Mouse (Mus musculus) T-cell, adult 2 months (primary cell): ENCODE results near the gene Camk1d.

Experiments used
- DNase-seq: peaks from one replicate; pipeline ENCODE4 v3.0.0; 2022; ENCODE audit warnings: low spot score

Gene Camk1d

GRCm38 (mm10) chr2:5661946-5662345 lies 52.4 kb downstream of the Camk1d start:
- no peak for DNase-seq

DNA sequence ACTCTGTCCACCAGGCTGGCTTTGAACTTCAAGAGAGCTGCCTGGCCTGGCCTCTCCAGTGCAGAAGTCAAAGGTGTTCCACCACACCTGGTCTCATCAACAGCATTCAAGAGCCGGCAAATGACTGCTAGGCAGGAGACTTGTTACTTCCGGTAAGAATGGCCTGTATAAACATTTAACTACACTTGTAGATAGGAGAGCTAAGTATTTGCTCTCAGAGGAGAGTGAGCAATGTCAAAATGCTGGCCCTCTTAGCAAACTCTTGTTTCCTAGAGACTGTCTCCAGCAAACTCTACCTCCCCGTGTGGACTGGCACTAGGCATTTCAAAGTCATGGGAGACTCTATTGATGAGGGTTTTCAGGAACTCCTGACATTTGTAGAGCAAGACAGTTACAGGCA lies 56.3 kb downstream of the Camk1d start:
- DNase-seq, result no peak

GRCm38 (mm10) chr2:5656326-5656725 lies 58.0 kb downstream of the Camk1d start:
- no peak for DNase-seq

- DNase-seq, result no peak
These were observed 62.2 kb downstream of the Camk1d start for GRCm38 (mm10) chr2:5652071-5652470.

DNA sequence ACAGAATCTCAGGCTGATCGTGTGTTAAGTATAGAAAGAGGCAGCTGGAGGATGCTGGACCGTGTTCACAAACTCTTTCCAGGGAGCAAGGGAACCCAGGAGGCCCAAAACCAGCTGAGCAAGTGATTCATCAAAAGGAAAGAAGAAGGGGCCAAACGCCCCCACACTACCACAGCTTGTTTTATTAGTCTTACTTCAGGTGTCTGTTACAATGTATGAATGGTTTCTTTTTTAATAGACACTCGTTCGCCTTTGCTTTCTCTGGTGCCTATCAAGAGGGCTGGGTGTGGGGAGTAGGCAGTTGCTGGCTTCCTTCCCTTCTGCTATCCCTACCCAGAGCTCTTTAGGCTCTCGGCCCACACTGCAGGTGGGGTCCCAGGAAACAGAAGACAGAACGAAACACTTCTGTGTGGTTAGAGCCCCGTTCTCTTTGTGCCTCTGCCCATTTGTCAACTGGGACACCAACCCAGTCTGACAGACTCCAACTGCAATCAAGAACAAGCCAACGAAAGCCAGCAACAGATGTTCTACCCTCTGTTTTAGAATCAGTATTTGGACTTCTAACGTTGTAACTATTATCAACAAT lies 62.9 kb downstream of the Camk1d start:
- DNase-seq, result no peak

DNA sequence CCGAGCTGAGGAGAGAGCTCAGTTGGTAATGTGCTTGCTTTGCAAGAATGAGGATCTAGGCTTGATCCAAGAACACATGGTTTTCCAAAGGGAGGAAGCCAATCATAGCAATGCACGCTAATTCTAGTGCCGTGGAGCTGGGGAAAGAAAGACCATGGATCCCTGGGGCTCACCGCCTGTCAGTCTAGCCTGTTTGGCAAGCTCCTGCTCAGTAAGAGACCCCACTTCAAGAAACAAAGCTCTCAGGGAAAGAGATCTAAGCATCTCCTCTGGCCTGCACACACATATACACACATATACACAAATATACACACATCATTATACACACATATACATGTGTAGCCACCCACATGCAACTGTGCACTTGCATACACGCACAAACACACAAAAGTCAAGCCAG lies 65.1 kb downstream of the Camk1d start:
- DNase-seq, result no peak

- no peak for DNase-seq
These were observed 65.6 kb downstream of the Camk1d start for GRCm38 (mm10) chr2:5648764-5649163.

DNA sequence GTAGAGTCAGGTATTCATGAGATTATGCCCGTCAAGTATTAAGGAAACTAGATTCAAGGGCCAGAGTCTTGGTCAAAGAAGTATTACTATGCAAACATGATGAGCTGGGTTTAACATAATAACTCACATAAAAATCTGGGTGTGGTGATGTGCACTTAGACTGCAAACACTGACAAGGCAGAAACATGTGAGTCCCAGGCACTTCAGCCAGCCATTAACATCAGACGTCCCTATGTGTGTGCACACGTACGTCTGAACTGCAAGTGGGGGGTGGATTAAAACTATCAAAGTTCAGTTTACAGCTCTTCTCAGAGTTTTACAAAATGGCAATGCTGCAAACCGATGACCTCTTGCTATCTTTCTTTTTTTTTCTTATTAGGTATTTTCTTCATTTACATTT lies 68.0 kb downstream of the Camk1d start:
- no peak for DNase-seq

DNA sequence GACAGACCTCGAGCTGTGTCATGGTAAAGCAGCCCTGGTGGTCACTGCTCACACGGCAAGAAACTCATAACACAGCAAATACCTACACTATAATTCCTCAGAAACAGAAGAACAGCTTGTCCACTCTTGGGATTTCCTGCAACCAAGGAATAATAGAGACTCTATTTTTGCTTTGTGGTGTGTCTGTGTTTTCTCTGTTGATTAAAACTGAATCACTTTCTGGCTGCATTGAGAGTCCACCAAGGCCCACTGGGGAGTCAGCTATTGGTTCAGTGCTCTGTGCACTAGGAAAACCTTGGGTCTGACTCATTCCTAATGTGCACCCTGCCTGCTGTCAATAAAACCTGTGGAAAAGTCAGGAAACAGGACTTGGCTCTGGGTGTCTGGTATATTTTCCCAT lies 68.7 kb downstream of the Camk1d start:
- no peak for DNase-seq

DNA sequence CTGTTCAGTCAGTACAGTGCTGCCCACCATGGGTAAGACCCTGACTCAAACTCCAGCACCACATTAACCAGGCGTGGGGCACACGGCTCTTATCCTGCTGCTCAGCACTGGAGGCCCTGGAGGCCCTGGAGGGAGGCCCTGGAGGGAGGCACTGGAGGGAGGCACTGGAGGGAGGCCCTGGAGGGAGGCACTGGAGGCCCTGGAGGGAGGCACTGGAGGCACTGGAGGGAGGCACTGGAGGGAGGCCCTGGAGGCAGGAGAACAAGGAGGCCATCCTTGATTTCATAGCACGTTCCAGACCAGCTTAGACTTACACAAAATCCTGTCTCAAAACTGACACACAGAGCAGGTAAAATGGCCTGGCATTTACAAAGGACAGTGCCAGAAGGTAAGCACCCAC lies 70.4 kb downstream of the Camk1d start:
- no peak for DNase-seq

GRCm38 (mm10) chr2:5643226-5643625 lies 71.1 kb downstream of the Camk1d start:
- peak; percentile 55 for DNase-seq

GRCm38 (mm10) chr2:5642624-5643023 lies 71.7 kb downstream of the Camk1d start:
- DNase-seq, result peak; percentile 72

DNA sequence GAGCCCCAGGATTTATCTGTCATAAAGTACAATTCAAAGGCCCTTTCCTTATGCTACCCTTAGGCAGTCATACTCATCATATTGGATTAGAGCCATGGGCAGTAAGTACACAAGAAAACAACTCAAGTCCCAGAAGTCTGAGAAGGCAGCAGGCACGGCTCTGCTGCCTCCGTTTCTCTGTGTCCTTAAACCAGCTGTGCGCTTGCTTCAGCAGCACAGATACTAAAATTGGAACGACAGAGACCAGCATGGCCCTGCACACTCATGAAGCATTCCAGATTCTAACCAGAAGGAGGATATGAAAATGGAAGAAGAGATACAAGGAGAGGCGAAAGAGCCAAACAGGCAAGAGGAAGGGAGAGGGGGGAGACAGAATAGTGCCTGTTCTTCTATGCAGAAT lies 72.6 kb downstream of the Camk1d start:
- no peak for DNase-seq

- no peak for DNase-seq
These were observed 73.7 kb downstream of the Camk1d start for GRCm38 (mm10) chr2:5640586-5640985.

- no peak for DNase-seq
These were observed 77.2 kb downstream of the Camk1d start for GRCm38 (mm10) chr2:5636801-5637742.

DNA sequence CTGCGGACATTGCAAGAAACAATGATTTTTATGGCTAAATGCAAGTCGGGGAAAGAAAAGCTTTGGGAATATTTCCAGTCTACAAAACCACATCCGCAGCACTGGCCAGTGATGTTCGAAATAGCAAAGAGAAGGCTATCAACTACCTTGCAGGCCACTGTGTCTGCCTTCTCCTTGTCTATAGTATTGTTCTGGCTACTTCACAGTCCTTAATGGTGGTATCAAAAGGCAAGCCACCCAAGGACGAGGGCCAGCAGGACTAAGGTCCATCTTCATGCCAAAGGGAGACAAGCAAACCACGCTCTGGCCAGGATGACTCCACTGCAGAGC lies 82.0 kb downstream of the Camk1d start:
- no peak for DNase-seq

DNA sequence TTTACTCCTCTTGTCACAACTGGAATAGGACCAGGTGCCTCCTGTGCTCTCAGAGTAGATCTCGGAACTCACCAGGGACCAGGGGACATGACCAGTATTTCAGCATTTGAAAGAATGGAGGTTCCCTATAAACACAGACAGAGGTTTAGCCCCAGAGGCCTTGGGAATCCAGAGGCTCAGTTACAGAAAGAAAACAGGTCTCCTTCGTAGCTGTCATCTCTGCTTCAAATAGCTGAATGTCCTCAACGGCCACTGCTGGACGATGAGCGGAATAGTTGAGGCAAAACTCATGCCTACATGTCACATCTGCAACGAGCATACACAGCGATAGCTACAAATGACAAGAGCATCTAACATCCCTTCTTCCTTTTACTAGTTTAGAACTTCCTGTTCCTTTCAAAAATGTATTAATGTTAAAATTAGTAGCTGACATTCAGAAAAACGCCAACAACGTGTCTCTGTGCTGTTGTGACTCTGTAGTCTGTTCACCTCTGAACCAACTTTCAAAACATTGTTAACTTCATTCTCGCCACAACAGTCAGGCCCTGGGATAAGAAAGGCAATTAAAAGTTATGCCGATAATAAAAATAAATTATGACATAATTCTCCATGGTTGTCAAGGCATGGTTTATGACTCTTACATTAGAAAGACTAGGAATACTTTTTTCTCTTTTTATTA lies 82.5 kb downstream of the Camk1d start:
- no peak for DNase-seq

DNA sequence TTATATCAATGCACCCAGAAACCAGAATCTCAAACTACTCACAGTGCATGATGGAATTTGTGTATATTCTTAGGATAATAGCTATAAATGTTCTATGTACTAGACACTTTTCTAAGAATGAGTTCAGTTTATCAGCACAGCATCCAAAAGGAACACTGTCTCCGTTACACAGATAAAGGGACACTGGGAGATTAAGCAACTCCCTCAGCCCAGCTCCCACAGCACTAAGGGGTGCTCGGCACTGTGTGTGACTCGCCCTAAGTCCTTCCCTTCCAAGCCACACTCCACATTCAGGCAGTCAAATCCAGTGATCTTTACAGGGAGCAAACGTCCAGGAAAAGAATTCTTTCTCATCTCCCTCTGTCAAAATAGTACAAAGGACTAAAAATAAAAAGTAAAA lies 83.6 kb downstream of the Camk1d start:
- DNase-seq, result no peak

- no peak for DNase-seq
These were observed 89.9 kb downstream of the Camk1d start for GRCm38 (mm10) chr2:5624379-5624778.

DNA sequence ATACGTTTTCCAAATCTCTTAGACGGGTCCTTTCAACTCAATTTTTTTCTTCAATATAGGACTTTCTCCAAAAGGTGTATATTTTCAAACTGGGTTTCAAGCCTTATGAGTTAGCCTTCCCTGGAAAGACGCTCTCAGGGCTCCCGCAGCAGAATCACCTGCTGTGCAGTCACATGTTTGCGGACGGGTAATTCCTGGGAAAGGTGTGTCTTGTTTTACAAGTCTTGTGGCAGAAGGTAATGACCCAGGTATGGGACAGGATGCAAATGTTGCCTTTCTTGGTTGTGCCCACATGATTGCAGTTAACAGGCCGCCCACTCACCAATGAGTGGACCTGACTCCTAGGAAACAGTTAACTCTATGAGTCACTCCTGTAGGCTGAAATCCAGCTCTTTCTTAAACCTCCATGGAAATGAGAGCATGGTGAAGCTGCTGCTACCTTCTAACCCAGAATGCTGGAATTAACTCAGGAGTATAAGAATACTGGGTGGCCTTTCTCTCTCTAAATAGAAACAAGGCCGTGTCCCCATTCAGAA lies 95.9 kb downstream of the Camk1d start:
- no peak for DNase-seq

DNA sequence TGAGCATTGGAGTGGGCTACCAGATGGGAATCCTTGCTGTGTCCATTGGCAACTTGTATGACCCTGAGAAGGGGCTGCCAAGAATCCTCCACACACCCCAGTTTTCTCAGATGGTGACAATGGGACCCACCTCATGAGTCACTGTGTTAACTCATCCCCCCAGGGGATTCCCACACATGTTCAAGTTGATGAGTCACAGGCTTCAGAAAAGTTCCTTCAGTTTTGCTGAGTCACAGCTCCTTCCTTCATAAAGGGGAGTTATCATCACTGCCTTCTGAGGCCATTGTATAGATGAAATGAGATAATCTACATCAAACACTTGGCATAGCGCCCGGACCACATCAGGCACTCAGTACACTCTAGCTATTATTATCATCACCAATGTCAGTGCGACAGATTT lies 99.4 kb downstream of the Camk1d start:
- peak; percentile 27 for DNase-seq

DNA sequence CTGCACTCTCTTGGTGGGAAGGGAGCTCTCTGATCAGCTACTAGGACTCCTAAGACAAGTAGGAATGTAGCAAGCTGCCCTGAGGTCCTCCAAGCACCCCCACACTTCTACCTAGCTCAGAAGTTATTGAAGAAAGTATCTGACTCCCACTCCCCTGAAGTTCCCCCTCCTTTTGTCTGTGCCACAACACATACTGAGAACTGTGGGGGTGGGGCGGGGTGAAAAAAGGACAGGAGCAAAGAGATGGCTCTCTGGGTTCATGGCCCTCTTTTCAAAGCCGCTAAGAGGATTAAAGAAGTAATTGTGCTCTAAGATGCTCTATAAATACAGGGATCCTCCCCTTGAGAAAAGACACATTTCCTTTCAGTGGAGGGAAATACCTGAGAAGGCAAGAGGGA lies 100.0 kb downstream of the Camk1d start:
- no peak for DNase-seq
